Mouse (Mus musculus): ENCODE results near the gene Msl1.
A peak's percentile ranks its signal among the peaks of the same experiment; 100 is the strongest.

Gene Msl1

DNA sequence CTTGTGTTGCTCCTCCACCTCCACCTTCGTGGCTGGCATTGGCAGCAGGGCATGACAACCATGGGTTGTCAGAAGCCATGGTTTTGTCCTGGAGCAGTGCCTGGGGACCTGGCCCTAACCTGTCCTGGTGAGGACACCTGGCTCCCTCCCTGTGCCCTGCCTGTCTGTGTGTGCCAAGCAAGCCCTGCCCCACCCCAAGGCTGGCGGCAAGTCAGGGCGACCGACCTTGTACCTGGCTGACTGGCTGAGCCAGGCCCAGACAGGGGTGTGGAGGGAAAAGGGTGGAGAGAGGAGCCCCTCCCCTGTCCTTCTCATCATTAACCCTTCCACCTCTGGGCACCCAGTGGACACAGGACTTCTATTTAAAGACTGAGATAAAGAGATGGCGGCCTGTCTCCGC, 44.1 kb downstream of the Msl1 start:
- DNase-seq (ENCODE audit: low read depth, low spot score), result no peak

GRCm38 (mm10) chr11:98839897-98840296, 44.6 kb downstream of the Msl1 start:
- no peak for DNase-seq (ENCODE audit: low read depth, low spot score)

- DNase-seq (ENCODE audit: low read depth, low spot score), result peak; percentile 76
These were observed 50.7 kb downstream of the Msl1 start for GRCm38 (mm10) chr11:98846016-98846415.

DNA sequence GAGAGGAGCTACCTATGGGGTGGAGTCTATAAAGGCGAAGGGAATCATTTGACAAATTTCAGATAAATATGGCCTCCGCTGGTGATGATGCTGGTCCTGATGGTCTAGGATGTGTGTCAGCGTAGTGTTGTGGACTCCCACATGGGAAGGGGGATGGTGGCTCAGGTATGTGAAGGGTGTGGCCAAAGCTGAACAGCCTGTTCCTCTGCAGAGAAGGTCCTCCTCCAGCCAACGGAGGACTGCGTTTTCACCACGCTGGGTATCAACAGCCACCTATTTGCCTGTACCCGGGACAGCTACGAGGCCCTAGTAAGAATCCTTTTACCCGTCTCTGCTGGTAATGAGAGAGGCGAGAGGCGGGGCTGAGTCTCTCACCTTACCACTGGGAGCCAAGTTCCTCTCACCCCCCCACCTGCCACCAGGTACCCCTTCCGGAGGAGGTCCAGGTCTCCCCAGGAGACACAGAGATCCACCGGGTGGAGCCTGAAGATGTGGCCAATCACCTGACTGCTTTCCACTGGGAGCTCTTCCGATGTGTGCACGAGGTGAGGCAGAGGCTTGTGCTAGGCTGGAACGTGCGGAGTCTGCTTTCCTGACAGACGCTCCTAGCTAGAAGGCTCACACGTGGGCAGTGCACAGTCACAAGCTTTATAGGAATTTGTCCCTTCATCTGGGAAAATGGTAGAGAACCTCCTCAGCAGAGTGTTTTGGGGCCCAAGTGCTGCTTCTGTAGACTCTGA, 51.7 kb downstream of the Msl1 start:
- DNase-seq (ENCODE audit: low read depth, low spot score), result peak; percentile 53

- DNase-seq (ENCODE audit: low read depth, low spot score), result peak; percentile 36
These were observed 54.0 kb downstream of the Msl1 start for GRCm38 (mm10) chr11:98849196-98849894.

- no peak for DNase-seq (ENCODE audit: low read depth, low spot score)
These were observed 55.1 kb downstream of the Msl1 start for GRCm38 (mm10) chr11:98850100-98851093.

GRCm38 (mm10) chr11:98854116-98854515, 58.8 kb downstream of the Msl1 start:
- DNase-seq (ENCODE audit: low read depth, low spot score), result no peak

GRCm38 (mm10) chr11:98854659-98855058, 59.3 kb downstream of the Msl1 start:
- DNase-seq (ENCODE audit: low read depth, low spot score), result no peak

All from ZHBTc4 (cell line).